Mouse (Mus musculus): ENCODE measurements at regions not wholly inside any gene's neighbourhood (a gene's known extent, or its start where the extent isn't known, plus 50 kb on each side); places are given as distances from the start of the nearest gene placed in this dataset.

DNA sequence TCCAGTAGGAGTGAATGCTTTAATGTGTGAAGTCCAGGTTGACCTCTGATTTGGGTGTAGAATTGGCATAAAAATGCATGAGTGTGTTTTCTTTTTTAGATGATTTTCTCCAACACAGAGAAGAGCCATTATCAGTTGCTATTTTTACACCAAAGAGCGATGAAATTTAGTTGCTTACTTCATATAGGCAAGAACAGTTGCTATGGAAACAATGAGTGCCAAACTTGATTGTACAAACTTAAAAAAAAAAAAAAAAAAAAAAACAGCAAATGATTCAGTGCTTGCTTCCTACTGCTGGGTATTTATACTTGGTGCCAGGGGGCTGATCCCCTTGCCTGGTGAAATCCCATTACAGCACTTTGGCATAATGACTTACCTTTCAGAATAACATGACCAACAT is 268.0 kb downstream of the Sec23a start:
- ATAC-seq (replicated peaks; ENCODE audit: low FRiP score): no peak
- Histone ChIP-seq H3K27me3 (replicated peaks; ENCODE audit: control insufficient read depth, insufficient read depth, low read length) (no peaks in the 10 kb centered on the region), H3K9me3 (ENCODE audit: control insufficient read depth, low read length) (no peaks in the 10 kb centered on the region), H3K27ac (ENCODE audit: low read depth, low read length) (no peak overlapping the region), H3K36me3 (ENCODE audit: control insufficient read depth, insufficient read depth, low read length) (no peaks in the 10 kb centered on the region), H3K4me2 (no peak overlapping the region), H3K4me3 (ENCODE audit: low read depth, low read length) (no peak overlapping the region), H3K9ac (ENCODE audit: low read depth, low read length) (no peak overlapping the region), H3K4me1 (replicated peaks; ENCODE audit: control insufficient read depth, insufficient read depth, low read length) (no peaks in the 10 kb centered on the region)
- 62% methylated on average over 1 of the region's 1 CpGs for WGBS
- no peak for DNase-seq (ENCODE audit: low spot score)

DNA sequence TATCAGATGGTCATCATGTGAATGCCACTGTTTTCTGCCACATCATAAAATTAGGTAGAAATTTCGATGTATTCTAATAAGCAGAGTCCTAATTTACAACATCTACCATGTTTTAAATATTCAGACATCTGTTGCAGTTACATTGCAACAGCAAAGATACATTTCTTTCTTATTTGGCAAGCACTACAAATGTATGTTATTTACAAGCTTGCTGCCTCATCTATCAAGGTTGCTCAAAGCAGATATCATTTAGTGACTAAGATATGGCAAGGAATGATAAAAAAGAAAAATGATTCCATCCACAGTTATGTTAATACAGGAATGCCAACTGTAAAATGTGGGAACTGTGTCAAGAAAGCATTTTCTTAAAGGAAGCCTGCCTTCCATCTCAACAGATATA is 283.7 kb downstream of the Sec23a start:
- WGBS: 43% methylated on average over 1 of the region's 1 CpGs

DNA sequence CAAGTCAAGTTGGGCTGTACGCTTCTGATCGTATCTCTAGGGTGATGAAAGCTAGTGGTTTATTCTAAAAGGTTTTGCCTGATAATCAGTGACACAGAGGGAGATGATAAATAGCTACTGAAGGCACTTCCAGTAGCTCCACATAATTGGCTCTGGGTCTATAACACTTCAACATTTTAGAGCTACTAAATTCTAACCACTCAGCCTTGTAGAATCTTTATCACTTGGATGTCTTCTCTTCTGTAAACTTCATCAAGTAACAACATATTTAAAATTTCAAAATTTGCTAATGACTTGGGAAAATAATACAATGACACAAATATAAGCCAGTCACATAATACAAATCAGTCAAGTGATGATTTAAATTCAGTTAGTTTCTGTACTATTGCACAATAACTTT is 284.3 kb downstream of the Sec23a start:
- Histone ChIP-seq H3K27ac (ENCODE audit: low read depth, low read length) (no peak overlapping the region), H3K9ac (ENCODE audit: low read depth, low read length) (no peak overlapping the region), H3K9me3 (ENCODE audit: control insufficient read depth, low read length) (no peaks in the 10 kb centered on the region), H3K4me1 (replicated peaks; ENCODE audit: control insufficient read depth, insufficient read depth, low read length) (no peaks in the 10 kb centered on the region), H3K27me3 (replicated peaks; ENCODE audit: control insufficient read depth, insufficient read depth, low read length) (no peaks in the 10 kb centered on the region), H3K36me3 (ENCODE audit: control insufficient read depth, insufficient read depth, low read length) (no peaks in the 10 kb centered on the region), H3K4me2 (no peak overlapping the region), H3K4me3 (ENCODE audit: low read depth, low read length) (no peak overlapping the region)
- DNase-seq (ENCODE audit: low spot score) (no peak), ATAC-seq (replicated peaks; ENCODE audit: low FRiP score) (no peak)
- 88% methylated on average over 2 of the region's 2 CpGs for WGBS

More for the DNA sequence above, 283.7 kb downstream of the Sec23a start:
- DNase-seq (ENCODE audit: low spot score) (no peak), ATAC-seq (replicated peaks; ENCODE audit: low FRiP score) (no peak)
- Histone ChIP-seq H3K27me3 (replicated peaks; ENCODE audit: control insufficient read depth, insufficient read depth, low read length) (no peaks in the 10 kb centered on the region), H3K4me2 (no peak overlapping the region), H3K9ac (ENCODE audit: low read depth, low read length) (no peak overlapping the region), H3K27ac (ENCODE audit: low read depth, low read length) (no peak overlapping the region), H3K4me3 (ENCODE audit: low read depth, low read length) (no peak overlapping the region), H3K36me3 (ENCODE audit: control insufficient read depth, insufficient read depth, low read length) (no peaks in the 10 kb centered on the region), H3K9me3 (ENCODE audit: control insufficient read depth, low read length) (no peaks in the 10 kb centered on the region), H3K4me1 (replicated peaks; ENCODE audit: control insufficient read depth, insufficient read depth, low read length) (no peaks in the 10 kb centered on the region)

DNA sequence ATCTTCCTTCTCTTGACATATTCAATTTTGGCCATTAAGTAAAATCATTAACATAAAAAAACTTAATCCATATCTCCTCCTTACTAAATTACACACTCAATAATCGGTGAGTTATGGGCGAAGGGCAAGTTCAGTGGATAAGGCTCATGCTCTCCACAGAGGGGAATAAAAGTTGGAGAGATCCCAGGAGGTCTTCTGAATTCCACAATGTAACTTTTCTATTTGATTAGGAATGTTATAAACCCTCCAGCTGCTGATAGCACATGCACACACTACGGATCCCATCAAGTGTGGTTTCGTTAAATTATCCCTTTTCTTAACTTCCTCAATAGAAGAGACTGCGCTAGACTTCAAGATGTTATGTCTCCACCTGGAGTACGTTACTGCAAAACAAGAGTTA is 293.9 kb downstream of the Sec23a start:
- WGBS: 87% methylated on average over 6 of the region's 6 CpGs
- Histone ChIP-seq H3K4me1 (replicated peaks; ENCODE audit: control insufficient read depth, insufficient read depth, low read length) (no peaks in the 10 kb centered on the region), H3K36me3 (ENCODE audit: control insufficient read depth, insufficient read depth, low read length) (no peaks in the 10 kb centered on the region), H3K9ac (ENCODE audit: low read depth, low read length) (no peak overlapping the region), H3K27me3 (replicated peaks; ENCODE audit: control insufficient read depth, insufficient read depth, low read length) (no peaks in the 10 kb centered on the region), H3K4me2 (no peak overlapping the region), H3K9me3 (ENCODE audit: control insufficient read depth, low read length) (no peaks in the 10 kb centered on the region), H3K4me3 (ENCODE audit: low read depth, low read length) (no peak overlapping the region), H3K27ac (ENCODE audit: low read depth, low read length) (no peak overlapping the region)
- DNase-seq (ENCODE audit: low spot score) (no peak), ATAC-seq (replicated peaks; ENCODE audit: low FRiP score) (no peak)

DNA sequence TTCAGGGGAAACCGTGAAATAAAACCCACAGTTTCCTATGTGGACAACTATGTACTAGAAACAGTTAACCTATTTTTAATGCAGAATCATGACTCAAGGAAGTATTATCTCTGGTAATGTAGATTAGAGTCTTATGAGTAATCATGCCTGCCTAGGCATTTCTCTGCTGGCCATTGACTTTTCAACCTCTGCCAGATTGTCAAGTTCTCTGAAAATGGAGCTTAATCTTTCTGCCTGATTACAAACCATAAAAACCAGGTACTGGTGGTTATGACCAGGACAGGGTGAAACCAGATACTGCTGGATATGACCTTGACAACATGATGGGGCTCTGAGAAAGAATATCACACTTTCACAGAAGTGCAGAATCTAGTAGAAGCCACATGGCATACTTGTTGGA is 297.6 kb downstream of the Sec23a start:
- Histone ChIP-seq H3K4me3 (ENCODE audit: low read depth, low read length) (no peak overlapping the region), H3K36me3 (ENCODE audit: control insufficient read depth, insufficient read depth, low read length) (no peaks in the 10 kb centered on the region), H3K27me3 (replicated peaks; ENCODE audit: control insufficient read depth, insufficient read depth, low read length) (no peaks in the 10 kb centered on the region), H3K4me2 (no peak overlapping the region), H3K27ac (ENCODE audit: low read depth, low read length) (no peak overlapping the region), H3K4me1 (replicated peaks; ENCODE audit: control insufficient read depth, insufficient read depth, low read length) (no peaks in the 10 kb centered on the region), H3K9me3 (ENCODE audit: control insufficient read depth, low read length) (no peaks in the 10 kb centered on the region), H3K9ac (ENCODE audit: low read depth, low read length) (no peak overlapping the region)
- 74% methylated on average over 1 of the region's 1 CpGs for WGBS
- DNase-seq (ENCODE audit: low spot score) (no peak), ATAC-seq (replicated peaks; ENCODE audit: low FRiP score) (no peak)

DNA sequence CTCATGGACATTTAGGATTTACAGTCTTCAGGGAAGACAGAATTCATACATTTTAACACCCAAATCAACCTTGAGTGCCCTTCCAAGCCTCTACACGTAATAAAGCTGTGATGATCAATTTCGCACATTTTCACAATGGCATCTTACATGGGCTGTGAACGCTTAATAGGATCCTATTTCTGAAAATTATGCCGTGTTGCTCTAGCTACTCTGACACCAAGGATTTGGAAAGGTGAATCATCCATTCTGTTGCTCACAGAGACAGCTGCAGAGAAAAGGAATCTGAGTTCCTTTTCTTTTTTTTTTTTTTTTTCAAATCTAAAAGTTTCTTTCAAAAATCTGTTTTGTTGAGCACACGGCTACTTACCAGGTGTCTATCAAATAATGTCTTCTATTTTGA is 316.1 kb downstream of the Sec23a start:
- no peaks in the 10 kb centered on the region for H3K9me3 ChIP-seq (ENCODE audit: control insufficient read depth, low read length)
- DNase-seq (ENCODE audit: low spot score) (no peak), ATAC-seq (replicated peaks; ENCODE audit: low FRiP score) (no peak)
- H3K4me1 ChIP-seq (replicated peaks; ENCODE audit: control insufficient read depth, insufficient read depth, low read length): no peaks in the 10 kb centered on the region
- H3K4me3 ChIP-seq (ENCODE audit: low read depth, low read length): no peak overlapping the region
- H3K36me3 ChIP-seq (ENCODE audit: control insufficient read depth, insufficient read depth, low read length): no peaks in the 10 kb centered on the region
- H3K4me2 ChIP-seq: no peak overlapping the region
- no peaks in the 10 kb centered on the region for H3K27me3 ChIP-seq (replicated peaks; ENCODE audit: control insufficient read depth, insufficient read depth, low read length)
- 86% methylated on average over 5 of the region's 5 CpGs for WGBS
- no peak overlapping the region for H3K27ac ChIP-seq (ENCODE audit: low read depth, low read length)
- H3K9ac ChIP-seq (ENCODE audit: low read depth, low read length): no peak overlapping the region

DNA sequence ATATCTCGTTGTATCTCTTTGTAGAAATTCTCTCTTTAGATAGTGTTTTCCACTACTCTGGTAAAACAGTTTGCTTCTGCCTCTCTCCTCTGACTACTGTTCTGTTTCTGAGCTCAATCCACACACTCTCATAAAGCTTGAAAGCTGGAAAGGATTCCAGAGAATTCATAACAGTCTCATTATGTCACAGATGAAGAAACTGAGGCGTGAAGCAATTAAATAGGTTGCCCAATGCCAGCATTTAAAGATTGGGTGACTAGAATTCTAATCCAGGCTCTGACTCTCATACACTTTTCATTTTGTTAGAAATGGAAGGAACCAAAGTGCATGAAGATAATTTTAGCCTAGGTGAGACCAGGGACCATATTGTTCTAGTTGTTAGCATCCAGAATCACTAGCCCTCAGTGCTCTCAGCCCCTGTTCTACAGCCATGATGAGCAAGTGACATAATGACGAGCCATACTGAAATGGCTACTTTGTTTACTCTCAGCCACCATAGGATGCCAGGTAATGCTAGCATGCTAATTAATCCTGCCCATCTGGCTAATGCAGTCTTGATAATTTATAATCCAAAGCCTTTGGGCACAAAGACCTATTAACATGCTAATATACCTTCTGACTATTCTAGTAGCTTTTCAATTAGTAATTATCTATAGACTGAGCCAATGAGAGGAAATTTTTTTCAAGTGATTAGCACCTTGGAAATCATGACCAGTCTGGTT is 341.7 kb downstream of the Sec23a start:
- no peak for ATAC-seq (replicated peaks; ENCODE audit: low FRiP score)
- no peak overlapping the region for H3K27ac ChIP-seq (ENCODE audit: low read depth, low read length)
- no peaks in the 10 kb centered on the region for H3K9me3 ChIP-seq (ENCODE audit: control insufficient read depth, low read length)
- H3K4me1 ChIP-seq (replicated peaks; ENCODE audit: control insufficient read depth, insufficient read depth, low read length): no peaks in the 10 kb centered on the region
- no peak overlapping the region for H3K4me3 ChIP-seq (ENCODE audit: low read depth, low read length)
- H3K36me3 ChIP-seq (ENCODE audit: control insufficient read depth, insufficient read depth, low read length): no peaks in the 10 kb centered on the region
- WGBS: 74% methylated on average over 3 of the region's 3 CpGs
- no peak overlapping the region for H3K9ac ChIP-seq (ENCODE audit: low read depth, low read length)
- DNase-seq (ENCODE audit: low spot score): no peak
- H3K27me3 ChIP-seq (replicated peaks; ENCODE audit: control insufficient read depth, insufficient read depth, low read length): no peaks in the 10 kb centered on the region
- no peak overlapping the region for H3K4me2 ChIP-seq

DNA sequence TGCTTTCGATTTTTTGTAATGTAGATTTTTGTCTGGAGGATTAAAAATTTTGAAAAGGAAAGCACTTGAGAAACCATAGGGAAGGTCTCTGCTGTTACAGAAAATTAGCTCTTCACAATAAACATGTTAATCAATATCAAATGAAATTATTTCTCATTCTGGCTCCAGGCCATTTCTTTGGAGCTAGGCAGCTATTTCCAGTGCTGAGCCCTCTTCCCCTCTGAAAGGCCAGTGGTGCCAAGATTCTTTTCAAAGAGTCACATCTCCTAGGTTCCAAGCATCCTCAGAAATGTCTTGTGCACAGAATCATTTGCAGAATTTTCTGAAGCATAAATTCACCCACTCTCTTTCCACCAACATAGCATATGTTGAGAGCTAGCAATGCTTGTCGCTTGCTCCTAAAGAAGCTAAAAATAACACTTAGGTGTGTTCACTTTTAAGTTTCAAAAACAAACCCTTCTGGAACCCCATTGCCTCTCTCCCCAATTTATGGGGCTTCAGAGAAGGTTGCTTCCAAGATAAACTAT is 357.2 kb downstream of the Sec23a start:
- Histone ChIP-seq H3K4me2 (no peak overlapping the region), H3K4me3 (ENCODE audit: low read depth, low read length) (no peak overlapping the region), H3K36me3 (ENCODE audit: control insufficient read depth, insufficient read depth, low read length) (no peaks in the 10 kb centered on the region), H3K27ac (ENCODE audit: low read depth, low read length) (no peak overlapping the region), H3K27me3 (replicated peaks; ENCODE audit: control insufficient read depth, insufficient read depth, low read length) (no peaks in the 10 kb centered on the region), H3K9me3 (ENCODE audit: control insufficient read depth, low read length) (no peaks in the 10 kb centered on the region), H3K4me1 (replicated peaks; ENCODE audit: control insufficient read depth, insufficient read depth, low read length) (no peaks in the 10 kb centered on the region), H3K9ac (ENCODE audit: low read depth, low read length) (no peak overlapping the region)
- 86% methylated on average over 2 of the region's 2 CpGs for WGBS
- DNase-seq (ENCODE audit: low spot score): no peak
- no peak for ATAC-seq (replicated peaks; ENCODE audit: low FRiP score)

DNA sequence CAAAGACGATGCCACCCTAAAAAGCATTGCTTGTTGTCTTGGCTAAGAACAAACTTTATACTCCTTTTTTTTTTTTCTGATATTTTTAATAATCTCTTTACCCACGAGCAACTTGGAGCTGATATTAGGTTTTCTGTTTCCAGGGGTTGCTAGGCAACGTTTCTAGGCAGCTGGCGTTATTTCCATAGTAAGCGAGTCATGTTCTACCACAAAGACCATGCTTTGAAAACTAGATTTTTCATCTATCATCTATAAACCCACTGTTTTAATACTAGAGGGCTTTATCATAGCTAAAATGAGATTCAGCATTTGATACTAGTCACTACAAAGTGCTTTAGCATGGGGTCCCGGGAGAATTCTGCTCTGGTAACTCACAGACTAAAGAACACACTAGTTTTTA is 358.1 kb downstream of the Sec23a start:
- H3K9me3 ChIP-seq (ENCODE audit: control insufficient read depth, low read length): no peaks in the 10 kb centered on the region
- H3K4me3 ChIP-seq (ENCODE audit: low read depth, low read length): no peak overlapping the region
- H3K36me3 ChIP-seq (ENCODE audit: control insufficient read depth, insufficient read depth, low read length): no peaks in the 10 kb centered on the region
- no peak overlapping the region for H3K4me2 ChIP-seq
- DNase-seq (ENCODE audit: low spot score) (no peak), ATAC-seq (replicated peaks; ENCODE audit: low FRiP score) (no peak)
- H3K27me3 ChIP-seq (replicated peaks; ENCODE audit: control insufficient read depth, insufficient read depth, low read length): no peaks in the 10 kb centered on the region
- no peaks in the 10 kb centered on the region for H3K4me1 ChIP-seq (replicated peaks; ENCODE audit: control insufficient read depth, insufficient read depth, low read length)
- H3K27ac ChIP-seq (ENCODE audit: low read depth, low read length): no peak overlapping the region
- no peak overlapping the region for H3K9ac ChIP-seq (ENCODE audit: low read depth, low read length)
- 80% methylated on average over 6 of the region's 6 CpGs for WGBS
